Mouse (Mus musculus) heart, embryonic 14.5 days (tissue): ENCODE results near the gene Cdkl3. TPM values are rescaled to one million over a fixed set of nuclear protein-coding genes. Genes with fewer than 3 reads are reported as not detected.

Source experiments
- ATAC-seq: fragments of 200-750 bp; cut with Nextera tagmentation; 2 replicates; pipeline ENCODE4 v1.8.0; 2017; ENCODE audit warnings: low read depth, moderate TSS enrichment; ENCODE audit not compliant: insufficient number of reproducible peaks, insufficient read depth, low FRiP score
- H3K27ac ChIP-seq, 2 experiments: fragments of 200-500 bp in 1 of 2; fragments of 300-500 bp in 1 of 2; sonication (generic) in 1 of 2; replicated peaks in 1 of 2; 2 replicates each; pipeline ENCODE4 v1.5.1; 2012 to 2014; ENCODE audit warnings: low read depth in 2 of 2, low read length in 2 of 2, control low read depth in 1 of 2, mild to moderate bottlenecking in 1 of 2, mixed read lengths in 1 of 2; ENCODE audit not compliant: control insufficient read depth in 1 of 2, insufficient read depth in 1 of 2
- H3K27me3 ChIP-seq: fragments of 300-500 bp; sonication (generic); 2 replicates; pipeline ENCODE4 v1.6.1; 2014; ENCODE audit warnings: mild to moderate bottlenecking, low read length, control low read depth; ENCODE audit not compliant: control insufficient read depth, insufficient read depth
- H3K36me3 ChIP-seq: fragments of 300-500 bp; sonication (generic); 2 replicates; pipeline ENCODE4 v1.6.1; 2014; ENCODE audit warnings: mild to moderate bottlenecking, control low read depth, low read length, mixed read lengths; ENCODE audit not compliant: control insufficient read depth, insufficient read depth
- H3K4me1 ChIP-seq, 2 experiments: fragments of 200-500 bp in 1 of 2; fragments of 300-500 bp in 1 of 2; sonication (generic) in 1 of 2; 2 replicates each; pipeline ENCODE4 v1.6.1; 2012 to 2014; ENCODE audit warnings: low read length in 2 of 2, control low read depth in 1 of 2, mixed read lengths in 1 of 2; ENCODE audit not compliant: control insufficient read depth in 2 of 2, insufficient read depth in 2 of 2
- H3K4me2 ChIP-seq: fragments of 300-500 bp; sonication (generic); 2 replicates; pipeline ENCODE4 v1.6.1; 2014; ENCODE audit warnings: mild to moderate bottlenecking, low read length
- H3K4me3 ChIP-seq, 2 experiments: fragments of 200-500 bp in 1 of 2; fragments of 300-500 bp in 1 of 2; sonication (generic) in 1 of 2; 2 replicates each; pipeline ENCODE4 v1.5.1; 2012 to 2014; ENCODE audit warnings: low read length in 2 of 2, mild to moderate bottlenecking in 2 of 2, control low read depth in 1 of 2, low read depth in 1 of 2, moderate library complexity in 1 of 2; ENCODE audit not compliant: control insufficient read depth in 1 of 2, insufficient read depth in 1 of 2
- H3K9ac ChIP-seq: fragments of 300-500 bp; sonication (generic); 2 replicates; pipeline ENCODE4 v1.6.1; 2014; ENCODE audit warnings: mild to moderate bottlenecking, low read length
- H3K9me3 ChIP-seq: fragments of 300-500 bp; sonication (generic); 2 replicates; pipeline ENCODE4 v1.6.1; 2016; ENCODE audit warnings: low read length, control low read depth; ENCODE audit not compliant: control insufficient read depth
- WGBS: fragments of 180-500 bp; shearing (Covaris S2); extraction: QIAGEN DNeasy Blood & Tissue Kit; methylation state at CpG from one replicate; pipeline ENCODE4 v1.1.7; 2014; 5-methylcytosine and 5-hydroxymethylcytosine counted together
- polyA plus RNA-seq: library from polyadenylated mRNA; unstranded; fragments of >200 nt; fragmentation: Nextera tagmentation; extraction: Ambion mirVana; gene quantifications from 2 replicates; pipeline ENCODE4 v1.2.1, GENCODE M21; 2014

The Cdkl3 gene
- polyA plus RNA-seq, 1 experiment from 2014 or later = 9.1 TPM

DNA sequence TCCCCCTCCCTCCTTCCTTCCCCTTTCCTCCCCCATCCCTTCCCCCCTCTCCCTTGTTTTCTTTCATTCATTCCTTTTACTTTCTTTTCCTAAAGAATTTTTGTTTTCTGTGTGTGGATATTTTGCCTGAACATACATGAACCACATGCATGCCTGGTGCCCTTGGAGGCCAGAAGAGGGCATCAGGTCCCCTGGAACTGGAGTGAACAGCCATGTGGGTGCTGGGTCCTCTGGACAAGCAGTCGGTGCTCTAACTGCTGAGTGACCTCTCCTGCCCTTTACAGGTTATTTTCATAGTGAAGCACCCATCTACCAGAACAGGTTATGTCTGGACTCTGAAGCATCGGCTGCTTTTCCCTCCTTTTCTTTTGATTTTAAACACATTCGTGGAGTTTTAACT lies 60.4 kb downstream of the Cdkl3 start:
- H3K4me1 ChIP-seq = peaks cover 0 to 3% of the 10 kb centered on the region in 2 experiments; a peak in 1 of 4 replicates
- H3K9ac ChIP-seq = no peak overlapping the region
- H3K4me3 ChIP-seq = no peak overlapping the region
- no peaks in the 10 kb centered on the region for H3K27me3 ChIP-seq
- H3K4me2 ChIP-seq = no peak overlapping the region
- 49% methylated on average over 3 of the region's 3 CpGs for WGBS
- no peak for ATAC-seq
- no peaks in the 10 kb centered on the region for H3K36me3 ChIP-seq
- H3K9me3 ChIP-seq = 0 out of 2 replicates have a peak, but pooled peaks cover 4% of the 10 kb centered on the region
- no peak overlapping the region for H3K27ac ChIP-seq

DNA sequence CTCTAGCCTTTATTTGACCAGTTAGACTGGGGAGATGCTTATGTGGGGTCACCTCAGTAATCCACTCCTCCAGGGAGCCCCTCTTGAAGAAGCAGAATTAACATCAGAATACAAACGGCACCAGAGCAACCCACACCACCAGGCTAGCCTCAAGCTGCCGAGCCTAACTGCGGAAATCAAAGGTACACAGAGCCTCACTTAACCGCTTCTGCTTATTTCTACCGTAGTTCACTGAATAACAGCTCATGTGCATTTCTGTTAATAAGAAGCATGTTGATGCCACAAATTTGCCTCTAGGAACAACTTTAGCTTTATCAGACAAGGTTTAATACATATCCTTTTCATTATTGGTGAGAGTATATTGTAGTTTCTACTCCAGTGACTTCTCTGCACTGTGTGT lies 61.8 kb downstream of the Cdkl3 start:
- peaks cover 0 to 3% of the 10 kb centered on the region in 2 experiments; a peak in 1 of 4 replicates for H3K4me1 ChIP-seq
- 14% methylated on average over 5 of the region's 5 CpGs for WGBS
- no peak overlapping the region; the same call in 1 of the 2 replicates for H3K9ac ChIP-seq
- no peak for ATAC-seq
- no peaks in the 10 kb centered on the region for H3K36me3 ChIP-seq
- H3K27ac ChIP-seq = no peak overlapping the region
- no peak overlapping the region for H3K4me2 ChIP-seq
- H3K9me3 ChIP-seq = 0 out of 2 replicates have a peak, but pooled peaks cover 4% of the 10 kb centered on the region
- no peak overlapping the region for H3K4me3 ChIP-seq
- no peaks in the 10 kb centered on the region for H3K27me3 ChIP-seq

DNA sequence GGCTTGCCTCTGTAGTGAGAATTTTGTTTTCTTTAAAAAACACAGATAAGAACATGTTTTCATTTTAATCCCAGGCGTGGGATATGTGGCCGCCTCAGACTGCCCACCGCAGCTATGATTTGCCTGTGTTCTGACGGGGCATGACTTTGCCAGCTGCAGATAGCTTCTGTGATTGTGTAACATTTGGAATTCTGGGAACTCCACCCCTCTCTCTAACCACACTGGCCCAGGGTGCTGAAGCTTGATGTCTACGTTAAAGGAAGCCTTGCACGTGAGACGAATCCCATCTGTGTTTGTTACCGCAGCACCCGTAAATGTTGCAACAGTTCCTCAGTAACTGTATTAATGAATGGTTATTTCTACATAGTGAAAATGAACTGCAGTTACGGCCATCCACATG lies 67.7 kb downstream of the Cdkl3 start:
- Histone ChIP-seq H3K4me2 (no peak overlapping the region), H3K27me3 (no peaks in the 10 kb centered on the region), H3K4me1 (no peaks in the 10 kb centered on the region), H3K9me3 (no peaks in the 10 kb centered on the region), H3K9ac (no peak overlapping the region), H3K4me3 (no peak overlapping the region), H3K36me3 (no peaks in the 10 kb centered on the region), H3K27ac (no peak overlapping the region)
- ATAC-seq = no peak
- WGBS = 65% methylated on average over 10 of the region's 10 CpGs

DNA sequence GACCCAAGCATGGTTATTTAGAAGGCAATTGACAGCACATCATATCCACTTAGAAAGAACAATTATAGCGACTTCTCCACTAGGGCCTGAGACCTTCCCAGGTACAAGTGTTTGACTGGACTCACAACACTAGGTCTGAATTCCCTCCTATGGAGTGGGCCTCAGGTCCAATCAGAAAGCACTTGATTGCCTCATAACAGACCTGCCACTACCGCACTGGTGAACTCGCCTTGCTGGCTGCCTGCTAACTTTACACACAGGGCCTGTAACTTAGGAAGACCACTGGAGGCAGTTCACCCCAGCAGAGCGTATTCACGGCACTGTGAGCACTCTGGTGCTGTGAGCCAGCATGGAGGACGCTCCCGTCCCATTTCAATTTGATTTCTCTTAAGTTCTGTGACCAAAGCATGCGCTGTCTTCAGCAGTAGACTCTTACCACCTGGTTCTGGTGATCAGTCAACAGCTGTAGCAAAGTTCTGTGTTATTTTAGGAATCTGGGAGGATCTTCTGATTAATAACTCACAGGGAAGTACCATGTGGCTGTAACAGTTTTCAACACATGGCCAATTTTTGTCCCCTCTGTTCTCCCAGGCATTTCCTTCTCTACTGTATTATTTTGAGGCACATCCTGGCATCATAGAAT lies 69.6 kb downstream of the Cdkl3 start:
- H3K4me2 ChIP-seq = no peak overlapping the region
- no peak overlapping the region for H3K4me3 ChIP-seq
- ATAC-seq = no peak
- WGBS = 77% methylated on average over 8 of the region's 8 CpGs
- H3K27me3 ChIP-seq = no peaks in the 10 kb centered on the region
- peaks cover 0 to 6% of the 10 kb centered on the region in 2 experiments; a peak in 1 of 4 replicates for H3K4me1 ChIP-seq
- H3K27ac ChIP-seq = no peak overlapping the region
- H3K9me3 ChIP-seq = no peaks in the 10 kb centered on the region
- no peaks in the 10 kb centered on the region for H3K36me3 ChIP-seq
- H3K9ac ChIP-seq = no peak overlapping the region

DNA sequence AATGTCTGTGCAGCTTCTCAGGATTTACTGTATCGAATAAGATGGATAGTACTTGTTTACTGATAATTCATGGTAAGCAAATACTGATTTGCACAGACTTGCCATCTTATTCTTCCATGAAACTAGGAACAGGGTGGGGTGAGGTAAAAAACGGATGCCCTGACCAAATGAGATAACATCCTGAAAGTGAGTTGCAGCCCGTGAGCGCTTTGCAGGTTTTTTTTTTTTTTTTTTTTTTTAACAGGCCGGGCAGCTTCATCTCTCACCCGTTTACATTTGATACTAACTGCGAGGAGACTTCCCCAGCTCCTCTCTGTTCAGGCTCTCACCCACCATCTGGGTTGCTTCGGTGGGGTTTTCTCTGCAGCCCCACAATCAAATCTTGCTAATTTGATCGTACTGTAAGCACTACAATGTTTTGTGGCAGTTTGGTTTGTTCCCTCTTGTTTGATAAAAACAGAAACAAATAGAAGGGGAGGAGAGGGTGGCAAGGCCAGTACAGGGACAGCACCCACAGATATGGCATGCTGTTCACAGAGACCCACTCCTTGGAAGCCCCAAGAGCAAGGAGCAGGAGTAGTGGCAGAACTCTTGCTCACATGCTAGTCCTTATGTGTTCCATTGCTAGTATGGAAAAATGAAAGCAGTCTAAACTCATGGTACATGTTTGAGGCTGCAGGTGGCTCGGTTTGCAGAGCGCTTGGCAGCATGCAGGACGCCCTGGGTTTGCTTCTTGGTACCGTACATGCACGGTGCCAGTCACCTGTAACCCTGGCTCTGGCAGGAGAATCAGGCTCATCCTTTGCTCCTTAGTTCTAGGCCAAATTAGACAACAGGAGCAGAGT lies 70.8 kb downstream of the Cdkl3 start:
- no peak overlapping the region for H3K4me2 ChIP-seq
- H3K4me1 ChIP-seq = peaks cover 0 to 6% of the 10 kb centered on the region in 2 experiments; a peak in 1 of 4 replicates
- WGBS = 67% methylated on average over 14 of the region's 14 CpGs
- no peak overlapping the region for H3K4me3 ChIP-seq
- no peak overlapping the region for H3K27ac ChIP-seq
- H3K27me3 ChIP-seq = no peaks in the 10 kb centered on the region
- no peaks in the 10 kb centered on the region for H3K36me3 ChIP-seq
- no peaks in the 10 kb centered on the region for H3K9me3 ChIP-seq
- ATAC-seq = no peak
- no peak overlapping the region for H3K9ac ChIP-seq

DNA sequence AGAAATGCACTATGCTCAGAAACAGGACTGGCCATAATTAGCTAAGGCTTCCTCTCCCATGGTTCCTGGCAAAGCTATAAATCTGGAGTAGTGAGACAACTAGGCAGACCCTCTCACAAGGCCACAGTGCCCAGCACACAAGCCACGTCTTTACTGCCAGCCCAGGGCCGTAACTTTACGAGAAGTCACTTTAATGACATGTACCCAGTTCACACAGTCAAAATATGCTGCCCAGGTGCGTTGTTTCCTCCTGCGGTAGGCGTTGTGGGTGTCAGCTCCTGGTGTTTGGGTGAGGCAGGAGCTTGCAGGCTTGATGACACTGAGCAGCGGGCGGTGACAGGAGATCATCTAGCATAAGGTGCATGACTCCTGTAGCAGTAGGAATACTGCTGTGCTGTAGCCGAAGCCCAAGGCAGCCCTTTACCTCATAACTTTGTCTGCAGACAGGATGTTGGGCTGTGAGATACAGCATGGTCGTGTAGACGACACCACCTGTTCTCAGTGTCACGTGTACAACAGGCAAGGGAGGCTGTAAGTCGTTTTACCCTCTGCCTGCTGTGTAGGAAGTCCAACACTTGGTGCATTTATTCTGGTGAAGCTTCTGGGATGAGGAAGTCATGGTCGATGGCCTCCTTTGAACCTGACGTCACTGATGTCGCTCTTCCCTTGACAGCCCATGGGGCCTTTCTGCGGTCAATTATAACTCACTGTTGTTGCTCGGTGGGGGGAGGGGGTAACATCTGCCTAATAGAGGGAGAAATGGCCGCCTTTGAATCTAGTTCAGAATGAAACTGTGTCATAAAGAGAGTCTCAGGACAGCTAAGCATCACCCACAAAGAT lies 72.0 kb downstream of the Cdkl3 start:
- peaks cover 4 to 8% of the 10 kb centered on the region in 2 experiments; a peak in 3 of 4 replicates for H3K4me1 ChIP-seq
- no peaks in the 10 kb centered on the region for H3K9me3 ChIP-seq
- H3K27me3 ChIP-seq = no peaks in the 10 kb centered on the region
- 74% methylated on average over 19 of the region's 19 CpGs for WGBS
- H3K27ac ChIP-seq = no peak overlapping the region
- H3K9ac ChIP-seq = no peak overlapping the region
- no peak overlapping the region for H3K4me2 ChIP-seq
- no peaks in the 10 kb centered on the region for H3K36me3 ChIP-seq
- no peak overlapping the region for H3K4me3 ChIP-seq
- ATAC-seq = no peak

DNA sequence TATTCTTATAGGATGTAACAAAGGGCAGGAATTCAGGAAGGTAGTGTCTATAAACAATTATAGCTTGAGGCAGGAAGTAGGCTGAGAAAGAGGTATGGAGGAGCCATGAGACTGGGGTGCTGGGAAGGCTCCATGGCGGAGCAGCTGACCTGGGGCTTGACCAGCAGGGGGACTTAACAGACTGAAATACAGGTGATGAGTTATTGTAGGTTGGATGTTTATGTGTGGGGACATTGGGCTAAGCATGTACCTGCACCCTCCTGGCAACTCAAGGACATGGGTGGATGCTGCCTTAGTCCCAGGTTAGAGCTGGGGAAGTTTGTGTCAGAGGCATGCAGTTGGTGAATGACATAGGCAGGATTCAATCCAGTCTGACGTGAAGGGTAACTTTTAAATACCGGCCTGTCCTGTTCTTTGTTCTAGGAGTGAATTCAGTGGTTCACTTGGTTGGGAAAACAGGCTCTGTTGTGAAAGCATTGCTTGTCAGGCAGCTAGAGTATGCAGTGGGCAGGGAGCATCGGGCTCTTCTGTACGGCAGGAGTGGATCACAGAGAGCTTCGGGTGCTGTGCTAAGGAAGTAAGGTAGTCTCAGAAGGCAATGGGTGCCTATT lies 72.8 kb downstream of the Cdkl3 start:
- Histone ChIP-seq H3K4me3 (no peak overlapping the region), H3K27ac (no peak overlapping the region), H3K27me3 (no peaks in the 10 kb centered on the region), H3K4me2 (no peak overlapping the region), H3K36me3 (no peaks in the 10 kb centered on the region), H3K9me3 (no peaks in the 10 kb centered on the region), H3K9ac (no peak overlapping the region), H3K4me1 (peaks cover 4 to 8% of the 10 kb centered on the region in 2 experiments; a peak in 3 of 4 replicates)
- WGBS = 89% methylated on average over 6 of the region's 6 CpGs
- ATAC-seq = no peak
